Mouse (Mus musculus): ENCODE results near the gene Ssr2.

Gene Ssr2

GRCm38 (mm10) chr3:88542486-88542885 is 33.2 kb upstream of the Ssr2 start:
- no peak for DNase-seq

- DNase-seq: peak in 1 of 2 experiments; percentile 20
Observed at GRCm38 (mm10) chr3:88543174-88543573, 32.5 kb upstream of the Ssr2 start.

GRCm38 (mm10) chr3:88543651-88544410 is 31.8 kb upstream of the Ssr2 start:
- peak in 1 of 2 experiments; percentile 15 for DNase-seq

- peak in 1 of 2 experiments; percentile 60 for DNase-seq
Observed at GRCm38 (mm10) chr3:88544514-88544913, 31.2 kb upstream of the Ssr2 start.

GRCm38 (mm10) chr3:88544955-88545591 is 30.6 kb upstream of the Ssr2 start:
- peak in 1 of 2 experiments; percentile 20 for DNase-seq

- peak in 1 of 2 experiments; percentile 31 for DNase-seq
Observed at GRCm38 (mm10) chr3:88546674-88547418, 28.8 kb upstream of the Ssr2 start.

GRCm38 (mm10) chr3:88548180-88548917 is 27.3 kb upstream of the Ssr2 start, which contains the start of gene Rab25:
Rab25 (minus strand) TSS chr3:88548300.
- peak; percentile 74 to 82 for DNase-seq

- DNase-seq: no peak
Observed at GRCm38 (mm10) chr3:88551586-88551985, 24.1 kb upstream of the Ssr2 start.

GRCm38 (mm10) chr3:88552082-88552645 is 23.5 kb upstream of the Ssr2 start:
- no peak for DNase-seq

- DNase-seq: peak; percentile 98 to 99
Observed at GRCm38 (mm10) chr3:88552676-88553524, 22.8 kb upstream of the Ssr2 start, which contains the start of gene Lamtor2. Lamtor2 (minus strand) TSS chr3:88553074.

- peak; percentile 95 to 96 for DNase-seq
Observed at GRCm38 (mm10) chr3:88553525-88553879, 22.2 kb upstream of the Ssr2 start, which contains the start of gene Ubqln4. Ubqln4 (plus strand) TSS chr3:88553758.

- DNase-seq: no peak
Observed at GRCm38 (mm10) chr3:88553880-88554586, 21.6 kb upstream of the Ssr2 start.

GRCm38 (mm10) chr3:88555069-88555605 is 20.5 kb upstream of the Ssr2 start:
- DNase-seq: no peak

- DNase-seq: no peak
Observed at GRCm38 (mm10) chr3:88555731-88556130, 19.9 kb upstream of the Ssr2 start.

GRCm38 (mm10) chr3:88556616-88557015 is 19.1 kb upstream of the Ssr2 start:
- no peak for DNase-seq

- DNase-seq: peak in 1 of 2 experiments; percentile 19
Observed at GRCm38 (mm10) chr3:88559596-88559995, 16.1 kb upstream of the Ssr2 start.

GRCm38 (mm10) chr3:88561989-88562388 is 13.7 kb upstream of the Ssr2 start:
- DNase-seq: no peak

- peak in 1 of 2 experiments; percentile 37 for DNase-seq
Observed at GRCm38 (mm10) chr3:88563442-88563841, 12.2 kb upstream of the Ssr2 start.

- DNase-seq: no peak
Observed at GRCm38 (mm10) chr3:88563966-88564365, 11.7 kb upstream of the Ssr2 start.

GRCm38 (mm10) chr3:88566116-88566515 is 9.6 kb upstream of the Ssr2 start:
- no peak for DNase-seq

All from lung, postnatal 4 days (tissue).